Mouse (Mus musculus): Measurements from ENCODE around the gene Ptgis. TPM values are rescaled to one million over a fixed set of nuclear protein-coding genes. Genes with fewer than 3 reads are reported as not detected.

Gene Ptgis
- total RNA-seq, 2 experiments from 2014 or later, result 1.5 to 2.4 TPM

DNA sequence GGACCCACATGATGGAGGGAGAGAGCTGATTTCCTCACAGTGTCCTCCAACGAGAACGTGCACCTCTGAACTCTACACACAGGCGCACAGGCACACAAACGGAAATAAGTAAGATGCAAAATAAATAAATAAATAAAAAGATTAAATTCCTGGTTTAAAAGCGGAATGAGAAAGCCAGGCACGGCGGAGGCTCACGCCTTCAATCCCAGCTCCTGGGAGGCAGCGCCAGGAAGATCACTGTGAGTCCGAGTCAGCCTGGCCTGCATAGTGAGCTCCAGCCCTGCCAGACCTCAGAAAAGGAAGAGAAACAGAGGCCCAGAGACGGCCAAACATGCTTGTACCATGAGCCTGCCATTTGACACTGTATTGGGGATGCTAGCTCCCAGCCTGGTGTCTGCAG lies 23.5 kb upstream of the Ptgis start:
- no peak for DNase-seq (ENCODE audit: low spot score in 2 of 2)

DNA sequence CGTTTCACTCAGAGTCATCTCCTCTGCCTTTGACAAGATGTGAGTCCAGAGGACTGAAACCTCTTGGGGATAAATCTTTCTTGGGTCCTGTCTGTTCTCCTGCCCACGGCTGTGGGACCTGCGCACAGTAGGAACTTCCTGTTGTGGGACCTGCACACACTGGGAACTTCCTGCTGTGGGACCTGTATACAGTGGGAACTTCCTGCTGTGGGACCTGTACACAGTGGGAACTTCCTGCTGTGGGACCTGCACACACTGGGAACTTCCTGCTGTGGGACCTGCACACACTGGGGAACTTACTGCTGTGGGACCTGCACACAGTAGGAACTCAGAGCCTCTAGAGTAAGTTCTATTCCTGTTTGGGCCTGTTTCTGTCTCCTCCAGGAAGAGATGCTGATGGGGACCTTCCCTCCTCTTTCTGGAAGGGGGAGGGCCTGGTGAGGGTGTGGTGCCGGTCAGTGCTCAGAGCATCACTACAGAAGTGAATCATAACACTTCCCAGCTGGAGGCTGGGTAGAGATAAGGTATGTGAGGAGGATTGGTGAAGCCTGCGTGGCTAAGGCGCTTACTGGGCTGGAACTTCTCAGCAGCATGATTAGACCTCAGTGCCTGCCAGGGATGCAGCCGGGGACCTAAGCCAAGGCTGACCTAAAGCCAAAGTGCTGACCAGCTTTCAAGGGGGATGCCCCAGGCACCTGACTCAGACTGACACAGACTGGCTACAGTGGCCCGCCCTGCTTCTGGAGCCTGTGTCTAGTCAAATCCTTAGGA lies 22.8 kb upstream of the Ptgis start:
- no peak for DNase-seq (ENCODE audit: low spot score in 2 of 2)

DNA sequence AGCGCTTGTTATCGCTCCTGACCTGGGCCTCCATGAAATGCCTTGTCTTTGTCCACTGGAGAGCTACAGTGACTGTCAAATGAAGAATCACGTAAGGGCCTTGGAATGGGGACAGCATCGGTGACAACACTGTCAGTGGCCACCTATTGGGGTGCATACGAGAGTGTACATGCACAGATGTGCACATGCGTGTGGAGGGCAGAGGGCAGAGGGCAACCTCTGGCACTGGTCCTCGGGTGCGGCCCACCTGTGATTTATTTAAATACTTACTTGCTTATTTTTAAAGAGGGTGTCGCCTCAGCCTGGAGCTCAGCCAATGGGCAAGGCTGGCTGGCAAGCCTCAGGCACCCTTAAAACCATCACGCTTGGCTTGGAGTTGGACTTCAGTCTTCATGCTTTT lies 22.0 kb upstream of the Ptgis start:
- DNase-seq (ENCODE audit: low spot score in 2 of 2), result no peak

DNA sequence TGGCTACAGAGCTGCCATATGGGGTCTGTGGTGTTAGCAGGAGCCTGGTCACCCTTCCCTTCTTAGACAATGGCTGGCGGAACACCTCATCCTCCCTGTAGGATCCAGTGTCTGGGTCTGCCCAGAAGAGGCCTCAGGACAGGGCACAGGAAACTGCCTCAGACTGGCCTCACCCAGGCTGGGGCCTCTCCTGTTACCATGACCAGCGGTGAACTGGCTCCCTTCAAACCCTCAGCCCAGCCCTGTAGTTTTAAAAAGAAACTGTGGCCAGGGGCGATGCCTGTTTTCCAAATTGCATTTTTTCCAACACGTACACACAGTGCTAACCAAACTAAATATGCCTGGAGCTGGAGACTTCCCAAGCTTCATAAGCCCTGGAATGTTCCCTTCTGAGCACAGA lies 20.7 kb upstream of the Ptgis start:
- DNase-seq (ENCODE audit: low spot score in 2 of 2), result no peak

DNA sequence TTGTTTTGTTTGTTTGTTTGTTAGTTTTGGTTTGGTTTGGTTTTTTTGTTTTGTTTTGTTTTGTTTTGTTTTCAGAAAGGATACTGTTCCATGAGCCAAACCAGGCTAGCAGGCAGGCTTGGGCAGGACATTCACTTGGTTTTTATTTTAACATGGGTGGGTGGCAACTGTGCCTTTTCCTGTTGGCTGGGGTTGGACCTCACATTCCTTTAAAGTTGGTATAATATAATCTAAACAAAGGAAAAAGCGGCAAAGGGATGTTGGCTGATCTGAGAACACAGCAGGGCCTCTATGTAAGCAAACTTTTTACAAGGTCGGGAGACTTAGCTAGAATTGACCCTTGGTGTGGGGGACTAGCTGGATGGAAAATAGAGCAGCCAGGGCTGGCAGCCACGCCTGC lies 17.4 kb upstream of the Ptgis start:
- no peak for DNase-seq (ENCODE audit: low spot score in 2 of 2)

DNA sequence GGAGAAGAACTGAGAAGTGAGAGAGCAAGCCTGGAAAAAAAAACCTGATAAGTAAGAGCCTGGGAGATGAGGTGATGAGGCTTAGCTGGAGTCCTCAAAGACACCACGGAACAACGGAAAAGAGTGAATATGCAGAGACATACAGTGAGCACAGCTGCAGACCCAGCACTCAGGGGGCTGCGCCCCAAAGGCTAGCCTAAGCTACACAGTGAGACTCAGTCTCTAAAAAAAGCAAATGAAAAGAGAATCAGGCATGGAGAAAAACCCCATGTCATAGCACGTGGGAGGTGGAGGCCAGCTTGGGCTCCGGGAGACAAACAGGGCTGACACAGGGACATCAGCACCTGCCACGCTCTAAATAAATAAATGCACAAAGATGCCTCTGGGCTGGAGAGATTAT lies 14.4 kb upstream of the Ptgis start:
- no peak for DNase-seq (ENCODE audit: low spot score in 2 of 2)

DNA sequence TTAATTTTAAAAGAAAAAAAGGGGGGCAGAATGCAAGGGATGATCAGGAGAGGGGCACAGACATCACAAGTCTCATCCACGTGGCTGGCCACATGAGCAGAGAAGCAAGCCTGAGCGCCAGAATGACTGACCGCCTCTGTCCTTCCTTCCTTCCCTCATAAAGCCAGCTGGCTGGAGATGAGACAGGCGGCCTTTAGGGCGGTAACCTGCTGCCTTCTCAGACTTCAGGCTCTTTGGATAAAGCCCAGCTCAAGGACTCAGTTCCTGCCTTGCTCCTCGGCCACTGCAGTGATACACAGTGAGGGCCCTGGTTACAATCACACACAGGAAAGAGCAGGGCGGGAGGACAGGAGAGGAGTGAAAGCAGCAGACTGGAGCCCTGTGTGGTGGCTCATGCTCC lies 13.8 kb upstream of the Ptgis start:
- no peak for DNase-seq (ENCODE audit: low spot score in 2 of 2)

DNA sequence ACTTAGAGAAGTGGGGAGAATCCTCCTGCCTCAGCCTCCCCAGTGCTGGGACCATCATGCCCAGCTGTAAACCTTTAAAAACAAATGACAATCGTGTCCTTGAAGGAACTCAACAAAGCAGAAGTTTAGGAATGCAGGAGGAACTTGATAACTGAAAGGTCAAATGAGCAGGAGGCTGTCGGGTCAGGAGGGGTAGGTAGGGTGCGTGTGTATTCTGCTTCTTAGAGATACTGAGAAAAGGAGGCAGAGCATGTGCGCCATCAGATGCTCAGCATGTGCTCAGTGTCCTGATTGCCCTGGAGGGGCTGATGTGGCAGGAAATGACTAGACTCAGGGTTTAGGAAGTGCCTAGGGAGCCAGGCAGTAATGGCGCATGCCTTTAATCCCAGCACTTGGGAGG lies 13.1 kb upstream of the Ptgis start:
- no peak for DNase-seq (ENCODE audit: low spot score in 2 of 2)

DNA sequence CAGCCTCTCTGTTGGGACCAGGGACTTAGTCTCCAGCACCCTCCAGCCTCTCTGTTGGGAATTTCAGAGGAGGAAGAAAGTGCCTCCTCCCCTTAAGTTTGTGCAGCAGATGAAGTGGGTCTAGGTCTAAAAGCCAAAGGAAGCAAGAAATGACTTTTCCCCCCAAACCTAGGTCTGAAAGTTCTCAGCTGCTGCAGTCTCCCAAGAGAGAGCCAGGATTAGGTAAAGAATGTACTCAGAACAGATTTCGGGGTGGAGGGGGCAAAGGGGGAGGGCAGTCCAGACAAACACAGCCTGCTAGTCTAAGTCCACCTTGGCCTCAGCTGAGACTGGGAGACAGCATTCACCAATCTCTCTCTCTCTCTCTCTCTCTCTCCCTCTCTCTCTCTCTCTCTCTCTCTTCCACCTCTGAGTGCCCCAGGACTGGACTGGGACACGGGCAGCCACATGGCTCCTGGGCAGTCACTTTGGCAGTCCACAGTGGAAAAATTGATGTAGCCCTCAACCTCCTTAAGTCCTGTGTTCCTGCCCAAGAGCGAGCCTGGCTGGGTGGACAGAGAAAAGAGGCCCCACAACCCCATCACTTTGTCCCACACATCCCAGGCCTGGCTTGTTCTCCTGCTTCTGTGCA lies 11.8 kb upstream of the Ptgis start:
- DNase-seq (ENCODE audit: low spot score in 2 of 2), result no peak

DNA sequence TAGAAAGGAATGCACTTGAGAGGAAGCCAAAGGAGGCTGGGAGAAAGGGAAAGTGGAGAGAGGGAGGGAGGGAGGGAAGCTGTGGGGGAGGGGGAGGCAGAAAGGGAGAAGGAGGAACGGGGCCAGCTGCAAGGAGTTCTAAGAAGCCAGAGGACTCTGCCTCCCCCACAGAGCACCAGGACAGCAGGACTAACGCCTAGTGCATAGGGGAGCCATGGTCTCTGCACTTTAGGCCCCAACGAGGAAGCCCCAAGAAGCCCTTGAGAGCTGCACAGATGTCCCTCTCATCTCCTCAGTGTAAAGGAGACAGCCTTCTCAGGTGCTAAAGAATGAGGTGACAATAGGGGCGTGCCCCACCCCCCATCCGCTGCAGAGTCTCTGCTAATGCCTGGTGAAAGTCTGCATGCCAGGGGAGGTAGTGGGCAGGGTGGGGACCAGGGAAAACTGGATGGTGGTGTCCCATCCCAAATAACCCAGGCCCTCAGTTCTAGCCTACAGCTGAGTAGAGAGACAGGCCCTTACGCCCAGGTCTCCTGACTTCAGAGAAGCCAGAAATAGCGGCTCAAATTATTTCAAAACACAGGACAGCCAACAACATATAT lies 10.4 kb upstream of the Ptgis start:
- no peak for DNase-seq (ENCODE audit: low spot score in 2 of 2)

DNA sequence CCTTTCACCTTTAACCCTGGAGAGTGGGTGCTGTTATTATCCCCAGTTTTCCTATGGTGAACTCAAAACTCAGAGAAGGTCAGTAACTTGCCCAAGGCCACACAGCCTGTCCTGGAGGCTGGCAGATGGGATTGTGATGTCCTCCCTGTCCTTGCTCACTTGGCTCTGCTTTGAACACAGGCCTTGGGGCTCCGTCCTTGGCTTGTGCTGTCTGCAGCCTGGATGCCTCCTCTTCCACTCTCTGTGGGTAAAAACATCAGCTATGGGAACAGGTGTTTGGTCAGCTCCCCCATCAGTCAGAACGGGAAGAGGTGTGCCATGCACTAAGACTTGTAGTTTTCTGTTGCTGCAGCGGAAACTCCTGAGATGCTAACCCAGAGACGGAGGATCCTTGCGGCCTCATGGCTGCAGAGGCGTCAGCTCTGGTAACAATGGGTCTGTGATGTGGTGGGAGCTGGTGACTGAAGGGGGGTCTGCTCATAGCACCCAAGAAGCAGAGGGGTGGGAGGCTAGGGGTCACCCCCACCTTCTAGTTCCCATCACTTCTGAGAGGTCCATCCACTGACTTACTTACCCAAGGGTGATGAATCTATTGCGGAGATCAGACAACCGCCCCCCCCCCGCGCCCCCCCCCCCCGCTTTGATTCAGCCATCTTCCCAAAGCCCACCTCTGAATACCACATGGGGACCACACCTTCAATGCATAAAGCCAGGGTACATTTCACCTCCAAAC lies 9.8 kb upstream of the Ptgis start:
- DNase-seq (ENCODE audit: low spot score in 2 of 2), result no peak

DNA sequence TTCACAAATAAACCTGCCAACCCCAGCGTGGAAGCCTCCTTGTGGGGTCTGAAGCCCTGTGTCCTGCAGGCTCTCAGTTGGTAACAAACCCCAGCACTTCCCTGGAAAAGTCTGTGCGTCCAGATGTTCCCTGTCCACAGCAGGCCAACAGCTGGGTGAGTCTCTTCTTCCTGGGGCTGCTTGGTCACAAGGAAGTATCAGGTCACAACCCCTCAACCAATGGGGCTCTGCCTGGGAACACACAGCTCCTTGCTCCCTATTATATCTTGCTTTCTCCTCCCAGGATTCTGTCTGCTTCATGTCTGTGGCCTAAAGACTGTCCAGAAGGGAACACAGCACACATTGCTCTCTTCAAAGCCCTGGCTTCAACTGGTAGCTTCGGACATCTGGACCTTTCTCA lies 9.2 kb upstream of the Ptgis start:
- DNase-seq (ENCODE audit: low spot score in 2 of 2), result no peak

DNA sequence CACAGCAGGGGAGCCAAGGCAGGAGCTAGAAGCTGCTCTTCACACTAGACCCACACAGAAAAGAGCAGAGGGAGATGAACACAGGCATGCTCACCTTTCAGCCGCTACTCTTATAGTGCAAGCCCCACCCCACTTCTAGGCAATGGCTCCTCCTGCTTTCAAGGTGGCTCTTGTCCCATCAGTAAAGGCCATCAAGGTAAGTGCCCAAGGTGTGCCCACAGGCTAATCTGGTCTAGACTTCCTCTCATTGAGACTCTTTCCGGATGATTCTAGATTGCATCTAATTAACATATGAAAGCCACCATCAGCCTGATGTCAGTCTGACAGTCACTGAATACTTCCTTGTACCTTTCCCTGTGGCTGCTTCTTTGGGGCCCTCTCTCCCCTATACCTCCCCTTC lies 7.4 kb upstream of the Ptgis start:
- DNase-seq (ENCODE audit: low spot score in 2 of 2), result no peak

DNA sequence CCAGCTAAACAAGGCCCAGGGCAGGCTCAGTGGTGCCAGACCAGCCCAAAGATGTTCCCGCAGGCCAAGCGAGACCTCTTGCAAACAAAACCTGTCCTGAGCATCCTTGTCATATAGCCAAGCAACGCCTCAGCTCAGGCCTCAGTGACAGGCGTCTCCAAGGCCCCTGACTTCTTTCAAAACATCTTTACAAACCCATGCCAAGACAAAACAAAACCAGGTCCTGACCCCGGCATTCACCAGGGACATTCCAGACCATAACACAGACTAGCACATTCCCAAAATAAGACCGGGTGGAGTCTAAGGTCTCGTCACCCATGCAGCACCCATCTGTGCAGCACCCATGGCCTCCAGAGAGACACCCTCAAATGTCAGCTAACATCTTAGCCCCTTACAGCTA lies 6.3 kb upstream of the Ptgis start:
- DNase-seq (ENCODE audit: low spot score in 2 of 2), result no peak

DNA sequence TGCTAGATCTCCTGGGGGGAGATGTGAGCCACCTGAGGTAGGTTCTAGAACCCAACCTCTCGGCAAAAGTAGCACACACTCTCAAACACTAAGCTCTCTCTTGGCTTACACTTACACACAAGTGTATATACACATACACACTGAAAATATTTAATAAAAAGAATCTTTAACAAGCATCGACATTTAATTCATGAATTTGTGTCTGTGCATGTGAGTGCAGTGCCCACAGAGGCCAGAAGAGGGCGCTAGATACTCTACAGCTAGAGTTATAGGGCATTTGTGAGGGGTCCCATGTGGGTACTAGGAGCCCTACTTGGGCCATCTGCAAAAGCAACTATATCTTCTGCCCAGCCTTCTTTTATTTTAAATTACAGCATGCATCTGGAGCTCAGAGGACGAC lies 4.5 kb upstream of the Ptgis start:
- no peak for DNase-seq (ENCODE audit: low spot score in 2 of 2)

DNA sequence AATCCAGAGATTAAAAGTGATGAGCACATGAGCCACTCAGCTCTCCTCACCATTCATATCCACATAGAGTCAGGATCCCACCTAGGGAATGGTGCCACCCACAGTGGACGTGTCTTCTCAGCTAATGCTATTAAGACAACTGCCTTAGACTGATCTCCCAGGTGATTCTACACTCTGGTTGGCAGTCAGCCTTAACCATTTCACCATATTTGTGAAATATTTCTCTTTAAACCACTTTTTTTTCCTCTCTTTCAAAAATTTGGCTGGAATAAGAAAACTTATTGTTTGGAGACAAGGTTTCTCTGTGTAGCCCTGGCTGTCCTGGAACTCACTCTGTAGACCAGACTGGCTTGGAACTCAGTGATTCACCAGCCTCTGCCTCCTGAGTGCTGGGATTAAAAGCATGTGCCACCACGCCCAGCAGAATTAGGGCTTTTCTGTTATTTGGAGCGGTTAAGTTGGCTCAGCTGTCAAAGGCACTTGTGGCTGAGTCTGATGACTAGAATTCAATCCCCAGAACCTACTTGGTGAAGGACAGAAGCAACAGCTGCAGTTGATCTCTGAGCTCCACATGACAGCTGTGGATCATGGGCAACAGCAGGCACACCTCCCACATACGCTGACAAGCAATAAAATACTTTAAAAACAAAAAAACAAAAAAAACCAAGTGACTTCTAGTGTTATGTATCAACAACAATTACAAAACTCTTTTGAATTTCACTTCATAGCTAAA lies 3.6 kb upstream of the Ptgis start:
- DNase-seq (ENCODE audit: low spot score in 2 of 2), result no peak

DNA sequence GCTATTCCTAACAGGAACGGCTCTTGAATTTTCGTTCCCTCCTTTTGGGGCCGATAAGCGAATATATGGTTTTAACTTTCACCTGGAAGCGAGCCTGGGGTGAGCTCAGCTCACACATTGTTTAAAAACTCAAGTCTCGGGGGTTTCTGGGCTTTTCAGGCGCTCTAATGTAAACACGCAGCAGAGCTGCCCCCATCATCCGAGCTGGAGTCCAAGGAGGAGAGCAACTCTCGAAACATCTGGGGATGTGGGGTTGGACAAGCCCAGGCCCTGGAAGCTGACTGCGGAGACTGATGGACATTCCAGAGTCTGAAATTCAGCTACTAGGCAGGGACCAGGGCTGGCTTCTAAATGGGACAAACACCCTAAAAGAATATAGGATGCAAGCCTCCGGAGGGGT lies 1.1 kb downstream of the Ptgis start:
- DNase-seq (ENCODE audit: low spot score in 2 of 2), result no peak

DNA sequence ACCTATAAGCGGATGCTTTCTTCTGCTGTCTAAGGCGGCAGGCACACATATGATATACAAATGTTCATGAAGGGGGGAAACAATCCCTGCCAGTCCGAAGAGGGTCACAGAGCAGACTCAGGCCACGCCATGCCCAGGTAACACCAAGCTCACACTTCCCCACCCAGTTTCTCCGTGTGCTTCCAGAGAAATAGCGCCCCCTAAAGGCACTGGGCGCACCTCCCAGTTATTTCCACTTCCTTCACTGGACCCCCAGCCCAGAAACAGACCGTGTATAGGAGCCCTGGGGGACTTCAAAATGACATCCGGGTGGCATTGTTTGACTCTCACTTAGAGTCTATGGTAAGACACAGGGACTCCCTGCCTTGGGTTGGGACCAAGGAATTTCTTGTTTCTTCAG lies 3.2 kb downstream of the Ptgis start:
- DNase-seq (ENCODE audit: low spot score in 2 of 2), result no peak

DNA sequence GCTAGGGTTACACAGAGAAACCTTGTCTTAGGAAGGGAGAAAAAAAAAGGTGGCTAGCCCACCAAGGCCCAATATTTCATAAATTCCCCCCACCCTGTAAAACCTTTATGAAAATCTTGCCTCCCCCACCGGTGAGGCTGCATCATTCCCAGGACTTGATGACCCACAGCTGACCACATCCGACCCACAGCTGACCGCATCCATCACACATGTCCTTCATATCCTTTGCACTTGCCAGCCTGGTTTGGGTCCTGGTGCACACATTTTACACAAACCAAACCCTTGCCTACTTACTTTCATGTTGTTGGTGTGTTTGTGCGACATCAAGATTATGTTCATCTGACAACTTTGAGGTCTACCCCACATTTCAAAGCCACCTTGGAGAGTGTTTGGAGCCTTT lies 4.2 kb downstream of the Ptgis start:
- DNase-seq (ENCODE audit: low spot score in 2 of 2), result no peak

DNA sequence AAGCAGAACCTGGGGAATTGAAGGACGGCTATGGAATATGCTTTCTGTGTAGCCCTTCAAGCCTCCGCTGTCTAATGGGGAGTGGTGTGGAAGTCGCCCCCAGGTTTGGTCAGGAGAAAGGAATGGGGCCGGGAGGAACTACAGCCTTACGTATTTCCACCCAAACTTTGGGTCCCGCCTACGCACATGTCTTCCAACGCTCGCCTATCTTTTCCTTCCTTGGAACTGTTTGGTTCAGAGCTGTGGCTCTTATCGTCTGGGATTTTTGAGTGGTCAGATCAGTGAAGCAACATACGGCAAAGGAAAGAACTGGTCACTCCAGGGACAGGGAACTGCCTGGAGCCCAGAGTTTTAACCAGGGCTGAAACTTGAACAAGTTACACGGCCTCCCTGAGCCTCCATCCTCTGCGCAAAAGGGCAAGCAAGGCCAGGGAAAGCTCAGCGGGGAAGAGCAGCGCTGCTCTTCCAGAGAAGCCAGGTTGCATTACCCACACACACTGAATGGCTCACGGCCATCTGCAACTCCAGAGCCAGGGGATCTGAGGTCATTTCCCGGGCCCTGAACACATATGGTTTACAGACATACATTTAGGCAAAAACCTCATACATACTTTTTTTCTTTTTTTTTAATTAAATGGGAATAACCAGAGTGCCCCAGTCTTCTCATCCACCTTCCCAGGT lies 4.9 kb downstream of the Ptgis start:
- DNase-seq (ENCODE audit: low spot score in 2 of 2), result no peak

DNA sequence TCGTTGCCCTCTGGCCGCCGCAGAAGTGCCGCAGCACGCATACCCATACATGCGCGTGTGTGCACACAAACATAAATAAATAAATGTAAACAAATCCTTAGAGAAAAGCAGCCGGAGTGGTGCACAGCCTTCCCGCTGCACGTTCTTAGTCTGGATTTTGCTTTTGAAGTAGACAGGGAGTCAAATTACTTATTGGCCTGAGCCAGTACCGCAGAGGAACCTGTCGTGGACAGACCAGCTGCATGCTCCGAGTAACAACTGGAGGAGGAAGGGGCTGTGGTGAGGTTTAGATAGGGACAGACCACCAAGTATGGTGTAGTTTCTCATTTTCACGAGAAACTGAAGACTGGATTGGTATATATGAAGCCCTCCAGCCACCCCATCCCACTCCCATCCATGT lies 6.6 kb downstream of the Ptgis start:
- DNase-seq (ENCODE audit: low spot score in 2 of 2), result no peak

Data from left cerebral cortex, adult 18-20 months (tissue).